Mouse (Mus musculus): ENCODE measurements at regions not wholly inside any gene's neighbourhood (a gene's known extent, or its start where the extent isn't known, plus 50 kb on each side); places are given as distances from the start of the nearest gene placed in this dataset.

GRCm38 (mm10) chr3:115655020-115655419 lies 59.9 kb downstream of the S1pr1 start:
- H3K27me3 ChIP-seq (replicated peaks): no peaks in the 10 kb centered on the region
- H3K4me2 ChIP-seq: no peak overlapping the region
- ATAC-seq (ENCODE audit: insufficient read depth, low FRiP score, low read depth): no peak
- no peaks in the 10 kb centered on the region for H3K9me3 ChIP-seq
- no peaks in the 10 kb centered on the region for H3K4me1 ChIP-seq
- no peak overlapping the region for H3K27ac ChIP-seq
- no peaks in the 10 kb centered on the region for H3K36me3 ChIP-seq
- H3K9ac ChIP-seq: no peak overlapping the region
- no peak overlapping the region for H3K4me3 ChIP-seq (replicated peaks)

GRCm38 (mm10) chr3:115652236-115652635 lies 62.6 kb downstream of the S1pr1 start:
- ATAC-seq (ENCODE audit: insufficient read depth, low FRiP score, low read depth): no peak
- Histone ChIP-seq H3K27me3 (replicated peaks) (no peaks in the 10 kb centered on the region), H3K27ac (no peak overlapping the region), H3K4me2 (no peak overlapping the region), H3K4me3 (replicated peaks) (no peak overlapping the region), H3K4me1 (no peaks in the 10 kb centered on the region), H3K36me3 (no peaks in the 10 kb centered on the region), H3K9ac (no peak overlapping the region), H3K9me3 (no peaks in the 10 kb centered on the region)
- WGBS: 73% methylated on average over 5 of the region's 5 CpGs

GRCm38 (mm10) chr3:115649338-115650117 lies 65.3 kb downstream of the S1pr1 start:
- 42% methylated on average over 3 of the region's 3 CpGs for WGBS
- no peak for ATAC-seq (ENCODE audit: insufficient read depth, low FRiP score, low read depth)
- no peak overlapping the region for H3K27ac ChIP-seq

GRCm38 (mm10) chr3:115646993-115647392 lies 67.9 kb downstream of the S1pr1 start:
- Histone ChIP-seq H3K27me3 (replicated peaks) (no peaks in the 10 kb centered on the region), H3K9me3 (no peaks in the 10 kb centered on the region), H3K4me3 (replicated peaks) (no peak overlapping the region), H3K9ac (no peak overlapping the region), H3K4me2 (no peak overlapping the region), H3K4me1 (no peaks in the 10 kb centered on the region), H3K27ac (no peak overlapping the region), H3K36me3 (no peaks in the 10 kb centered on the region)
- WGBS: 53% methylated on average over 7 of the region's 7 CpGs
- ATAC-seq (ENCODE audit: insufficient read depth, low FRiP score, low read depth): no peak

More at GRCm38 (mm10) chr3:115649338-115650117, 65.3 kb downstream of the S1pr1 start:
- Histone ChIP-seq H3K9me3 (no peaks in the 10 kb centered on the region), H3K4me2 (no peak overlapping the region), H3K27me3 (replicated peaks) (no peaks in the 10 kb centered on the region), H3K4me1 (no peaks in the 10 kb centered on the region), H3K9ac (no peak overlapping the region), H3K4me3 (replicated peaks) (no peak overlapping the region), H3K36me3 (no peaks in the 10 kb centered on the region)

- no peak overlapping the region for H3K4me3 ChIP-seq (replicated peaks)
- no peak overlapping the region for H3K27ac ChIP-seq
- no peak for ATAC-seq (ENCODE audit: insufficient read depth, low FRiP score, low read depth)
- H3K4me2 ChIP-seq: no peak overlapping the region
- no peaks in the 10 kb centered on the region for H3K27me3 ChIP-seq (replicated peaks)
- no peaks in the 10 kb centered on the region for H3K4me1 ChIP-seq
- WGBS: 65% methylated on average over 5 of the region's 5 CpGs
- H3K9me3 ChIP-seq: no peaks in the 10 kb centered on the region
- no peak overlapping the region for H3K9ac ChIP-seq
- no peaks in the 10 kb centered on the region for H3K36me3 ChIP-seq
Measured at GRCm38 (mm10) chr3:115644307-115644706, 70.6 kb downstream of the S1pr1 start.

GRCm38 (mm10) chr3:115642846-115643260 lies 72.0 kb downstream of the S1pr1 start:
- WGBS: 4% methylated on average over 11 of the region's 11 CpGs
- H3K9ac ChIP-seq: no peak overlapping the region
- ATAC-seq (ENCODE audit: insufficient read depth, low FRiP score, low read depth): no peak
- no peaks in the 10 kb centered on the region for H3K4me1 ChIP-seq
- H3K27ac ChIP-seq: peak overlapping the region; percentile 16; the same call in 1 of the 2 replicates
- no peaks in the 10 kb centered on the region for H3K27me3 ChIP-seq (replicated peaks)
- peak overlapping the region; percentile 59 for H3K4me2 ChIP-seq
- no peaks in the 10 kb centered on the region for H3K36me3 ChIP-seq
- no peaks in the 10 kb centered on the region for H3K9me3 ChIP-seq
- peak overlapping the region; percentile 46 for H3K4me3 ChIP-seq (replicated peaks)

- H3K4me1 ChIP-seq: no peaks in the 10 kb centered on the region
- peak overlapping the region; percentile 46 for H3K4me3 ChIP-seq (replicated peaks)
- no peak overlapping the region for H3K9ac ChIP-seq
- H3K36me3 ChIP-seq: no peaks in the 10 kb centered on the region
- peak; percentile 54 for ATAC-seq (ENCODE audit: insufficient read depth, low FRiP score, low read depth)
- H3K27me3 ChIP-seq (replicated peaks): no peaks in the 10 kb centered on the region
- H3K4me2 ChIP-seq: peak overlapping the region; percentile 59
- H3K27ac ChIP-seq: peak overlapping the region; percentile 49; the same call in 1 of the 2 replicates
- WGBS: 4% methylated on average over 26 of the region's 26 CpGs
- no peaks in the 10 kb centered on the region for H3K9me3 ChIP-seq
Measured at GRCm38 (mm10) chr3:115642001-115642845, 72.6 kb downstream of the S1pr1 start.

GRCm38 (mm10) chr3:115641411-115641810 lies 73.5 kb downstream of the S1pr1 start:
- no peak overlapping the region for H3K4me3 ChIP-seq (replicated peaks)
- no peak overlapping the region for H3K27ac ChIP-seq
- H3K9me3 ChIP-seq: no peaks in the 10 kb centered on the region
- WGBS: 30% methylated on average over 6 of the region's 6 CpGs
- ATAC-seq (ENCODE audit: insufficient read depth, low FRiP score, low read depth): peak; percentile 90
- no peak overlapping the region for H3K9ac ChIP-seq
- peak overlapping the region; percentile 59 for H3K4me2 ChIP-seq
- H3K4me1 ChIP-seq: no peaks in the 10 kb centered on the region
- H3K27me3 ChIP-seq (replicated peaks): no peaks in the 10 kb centered on the region
- H3K36me3 ChIP-seq: no peaks in the 10 kb centered on the region

- Histone ChIP-seq H3K36me3 (no peaks in the 10 kb centered on the region), H3K9me3 (no peaks in the 10 kb centered on the region), H3K27ac (no peak overlapping the region), H3K4me1 (no peaks in the 10 kb centered on the region), H3K9ac (no peak overlapping the region), H3K4me3 (replicated peaks) (no peak overlapping the region), H3K27me3 (replicated peaks) (no peaks in the 10 kb centered on the region), H3K4me2 (no peak overlapping the region)
- WGBS: 62% methylated on average over 4 of the region's 4 CpGs
- no peak for ATAC-seq (ENCODE audit: insufficient read depth, low FRiP score, low read depth)
Measured at GRCm38 (mm10) chr3:115635487-115635886, 79.4 kb downstream of the S1pr1 start.

GRCm38 (mm10) chr3:115635081-115635480 lies 79.8 kb downstream of the S1pr1 start:
- no peak for ATAC-seq (ENCODE audit: insufficient read depth, low FRiP score, low read depth)
- Histone ChIP-seq H3K4me3 (replicated peaks) (no peak overlapping the region), H3K9ac (no peak overlapping the region), H3K9me3 (no peaks in the 10 kb centered on the region), H3K36me3 (no peaks in the 10 kb centered on the region), H3K27ac (no peak overlapping the region), H3K27me3 (replicated peaks) (no peaks in the 10 kb centered on the region), H3K4me2 (no peak overlapping the region), H3K4me1 (no peaks in the 10 kb centered on the region)
- WGBS: 86% methylated on average over 5 of the region's 5 CpGs

GRCm38 (mm10) chr3:115632417-115632743 lies 82.5 kb downstream of the S1pr1 start:
- Histone ChIP-seq H3K36me3 (no peaks in the 10 kb centered on the region), H3K27me3 (replicated peaks) (no peaks in the 10 kb centered on the region), H3K4me3 (replicated peaks) (no peak overlapping the region), H3K4me1 (no peaks in the 10 kb centered on the region), H3K9me3 (no peaks in the 10 kb centered on the region), H3K27ac (no peak overlapping the region), H3K4me2 (no peak overlapping the region), H3K9ac (no peak overlapping the region)
- WGBS: 69% methylated on average over 4 of the region's 4 CpGs
- no peak for ATAC-seq (ENCODE audit: insufficient read depth, low FRiP score, low read depth)

Measured in stomach, embryonic 15.5 days (tissue).